34 mouse cellular contexts compared by ENCODE assay signal in the genomic region with DNA sequence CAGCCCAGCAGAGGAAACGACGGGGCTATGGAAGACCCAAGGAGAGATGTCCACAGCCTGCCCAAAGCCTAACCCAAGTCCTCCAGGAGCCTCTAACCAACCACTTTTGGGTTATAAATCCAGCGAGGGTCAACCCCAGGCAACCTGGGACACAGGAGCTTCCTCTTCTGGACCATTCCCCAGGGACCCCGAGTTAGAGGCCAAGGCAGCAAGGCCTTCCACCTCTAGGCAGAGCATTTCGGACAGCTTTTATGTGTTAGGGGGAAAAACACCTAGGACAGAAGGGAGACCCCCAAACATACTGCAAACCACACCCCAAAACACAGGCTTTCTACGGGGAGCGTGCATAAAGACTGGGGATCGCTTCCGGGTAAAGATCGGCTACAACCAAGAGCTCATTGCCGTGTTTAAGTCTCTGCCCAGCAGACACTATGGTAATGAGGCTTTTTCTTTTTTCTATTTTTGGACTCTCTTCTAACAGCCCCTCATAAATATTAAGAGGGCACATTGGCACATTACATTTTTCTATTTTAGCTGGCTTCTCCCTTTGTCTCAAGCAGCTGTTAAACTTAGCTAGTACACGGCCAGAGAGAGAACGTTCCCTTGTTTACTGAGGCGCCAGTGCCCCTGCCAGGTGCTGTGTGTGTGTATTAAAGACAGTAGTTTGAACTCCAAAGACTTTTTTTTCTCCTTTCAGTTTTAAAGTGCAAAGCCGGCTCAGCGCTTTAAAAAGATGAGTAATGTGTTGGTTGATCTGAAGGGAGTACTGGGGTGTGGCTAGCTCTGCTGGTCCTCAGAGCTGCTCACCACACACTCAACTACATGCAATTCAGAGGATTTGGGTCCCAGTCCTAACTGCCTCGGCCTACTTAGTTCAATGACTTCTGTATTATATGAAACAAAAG. TPM values are rescaled to one million over a fixed set of nuclear protein-coding genes. Genes with fewer than 3 reads are reported as not detected.
"Had no signal": no experiment of that assay in that cellular context is flagged by ENCODE, and none has a peak within 500 bp of the region (broad histone marks: within the 10 kb centered on the region; RNA-seq: fewer than 3 reads in every experiment).

No protein-coding gene starts in this region.

- H3K9me3 ChIP-seq: heart, embryonic 13.5 days; heart, embryonic 15.5 days; hindbrain, embryonic 10.5 days; hindbrain, embryonic 12.5 days; intestine, embryonic 15.5 days; limb, embryonic 13.5 days; limb, embryonic 15.5 days; liver, embryonic 12.5 days had no signal

- DNase-seq: gastrocnemius, adult 2 months; gastrocnemius, postnatal 10 days; gastrocnemius, postnatal 25 days; heart, adult 2 months; heart, postnatal 14 days; heart, postnatal 36 days; kidney, adult 18-20 months; kidney, adult 8-10 months; kidney, postnatal 10 days; kidney, postnatal 25 days; kidney, postnatal 4 days; layer of hippocampus, adult 9-11 months; layer of hippocampus, postnatal 36 days; left cerebral cortex, postnatal 4 days had no signal

- H3K4me2 ChIP-seq: heart, embryonic 11.5 days; heart, embryonic 13.5 days; heart, embryonic 15.5 days; hindbrain, embryonic 12.5 days; hindbrain, embryonic 14.5 days; intestine, embryonic 15.5 days; limb, embryonic 13.5 days; limb, embryonic 15.5 days; liver, embryonic 12.5 days had no signal

- ATAC-seq: hindbrain, embryonic 16.5 days; inflammation-experienced regulatory T-cells, adult 6 months; intestine, embryonic 15.5 days; intestine, postnatal 0 days; liver, embryonic 12.5 days had no signal

- H3K4me3 ChIP-seq: gastrocnemius, adult 2 months; heart, adult 2 months; heart, embryonic 13.5 days; heart, embryonic 15.5 days; hindbrain, embryonic 10.5 days; hindbrain, embryonic 12.5 days; intestine, embryonic 15.5 days; limb, embryonic 13.5 days; limb, embryonic 15.5 days; liver, embryonic 12.5 days had no signal

- H3K9ac ChIP-seq: heart, embryonic 13.5 days; heart, embryonic 15.5 days; hindbrain, embryonic 12.5 days; hindbrain, embryonic 14.5 days; intestine, embryonic 15.5 days; limb, embryonic 13.5 days; limb, embryonic 15.5 days; liver, embryonic 12.5 days; liver, embryonic 14.5 days had no signal

- H3K27me3 ChIP-seq: heart, embryonic 13.5 days; heart, embryonic 15.5 days; hindbrain, embryonic 12.5 days; intestine, embryonic 15.5 days; limb, embryonic 13.5 days; limb, embryonic 15.5 days; liver, embryonic 12.5 days had no signal

- H3K27ac ChIP-seq: gastrocnemius, adult 2 months; heart, adult 2 months; heart, embryonic 13.5 days; heart, embryonic 15.5 days; hindbrain, embryonic 10.5 days; hindbrain, embryonic 12.5 days; hindbrain, embryonic 14.5 days; intestine, embryonic 15.5 days; limb, embryonic 13.5 days; limb, embryonic 15.5 days; liver, embryonic 12.5 days; liver, embryonic 14.5 days had no signal

RNA-seq across cellular contexts. Expression of gene March4, which starts 49.5 kb away (rescaled TPM):
- total RNA-seq: granulocyte monocyte progenitor cell, adult 5-6 weeks; heart, adult 2 months; heart, postnatal 36 days; liver, adult 2 months had no signal
- polyA plus RNA-seq: heart, embryonic 11.5 days; heart, embryonic 13.5 days; heart, postnatal 0 days; inflammation-experienced regulatory T-cells, adult 6 months; kidney, embryonic 14.5 days; limb, embryonic 11.5 days; limb, embryonic 13.5 days; limb, embryonic 15.5 days; liver, adult 2 months; liver, embryonic 12.5 days; liver, embryonic 14.5 days; liver, embryonic 16.5 days had no signal
